Mouse (Mus musculus): Measurements from ENCODE around the gene Ccn6. TPM values are rescaled to one million over a fixed set of nuclear protein-coding genes. Genes with fewer than 3 reads are reported as not detected.

The Ccn6 gene
- polyA plus RNA-seq (2017; shearing (Covaris generic)): under 1 TPM in 1 of 2 experiments, not detected in 1; 0.12 TPM

DNA sequence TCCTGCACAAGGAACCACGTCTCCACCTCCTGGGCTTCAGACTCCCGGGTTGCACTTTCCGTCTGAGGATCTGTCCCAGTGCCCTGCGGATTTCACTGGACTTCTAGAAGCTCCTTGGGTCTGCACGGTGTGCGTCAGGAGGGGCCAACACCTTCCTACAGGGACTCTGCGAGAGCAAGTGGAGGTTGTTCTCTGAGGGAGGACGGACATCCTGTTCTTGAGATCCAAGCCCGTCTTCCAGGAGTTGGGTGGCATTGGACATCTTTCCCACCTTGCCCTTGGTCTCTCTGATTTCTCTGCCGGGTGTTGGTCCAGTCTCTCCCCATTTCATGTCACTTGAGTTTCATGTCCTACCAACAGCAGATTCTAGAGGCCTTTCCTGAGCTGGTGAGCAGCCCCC is at the start of gene Ccn6:
TSS of gene Ccn6 (minus strand) at position 101 of the 400 bp plus-strand sequence.

DNA sequence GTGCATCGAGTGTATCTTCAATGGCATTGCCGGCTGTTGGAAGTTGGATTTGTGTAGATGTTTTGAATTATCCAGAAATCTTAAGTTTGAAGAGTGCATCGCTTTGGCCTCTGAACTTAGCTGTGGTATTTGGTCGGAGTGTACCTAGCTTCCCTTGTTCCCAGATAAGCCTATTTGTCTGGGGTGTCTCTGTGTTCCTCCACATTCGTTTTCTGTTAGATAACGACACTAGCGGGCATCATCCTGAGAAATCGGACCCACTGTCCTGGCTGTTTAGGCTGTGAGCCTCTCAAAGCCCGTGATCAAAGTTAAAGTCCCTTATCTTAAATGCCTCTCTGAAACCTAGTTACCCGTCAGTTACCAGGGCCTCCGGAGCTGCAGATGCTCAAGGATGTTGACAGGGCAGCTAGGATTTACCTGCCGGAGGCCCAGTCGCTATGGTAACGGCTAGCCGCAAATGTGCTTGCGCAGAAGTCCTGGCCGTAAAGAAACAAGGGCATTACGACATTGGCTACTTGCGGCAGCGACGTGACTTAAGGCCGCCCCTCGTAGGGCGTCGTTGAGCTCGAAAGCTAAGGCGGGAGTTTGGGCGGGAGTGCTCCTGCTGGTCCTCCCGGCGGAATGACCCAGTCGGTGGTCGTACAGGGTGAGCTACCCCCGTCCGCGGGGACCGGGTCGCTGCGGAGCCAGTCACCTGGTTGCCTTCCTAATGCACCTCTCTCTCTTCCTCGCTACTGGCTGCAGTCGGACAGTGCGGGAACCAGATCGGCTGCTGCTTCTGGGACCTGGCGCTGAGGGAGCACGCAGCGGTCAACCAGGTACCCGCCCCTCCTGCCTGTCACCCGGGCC is 29.9 kb downstream of the Ccn6 start, which contains the start of the genes Fam229b and Tube1:
TSS of gene Fam229b (minus strand) at position 453 of the 849 bp plus-strand sequence.
TSS of gene Tube1 (plus strand) at position 515 of the 849 bp plus-strand sequence.

Other genes with a start within 250 kb of the Ccn6 start
- gene Lama4, start 198.3 kb downstream of the Ccn6 start, polyA plus RNA-seq (2017; shearing (Covaris generic)): 1 to 10 TPM in 1 of 2 experiments, under 1 TPM in 1; 0.46 to 4.8 TPM
- gene Fam229b, start 29.9 kb downstream of the Ccn6 start, polyA plus RNA-seq (2017; shearing (Covaris generic)): 1 to 10 TPM; 1.8 to 2.8 TPM
- gene Tube1, start 29.8 kb downstream of the Ccn6 start, polyA plus RNA-seq (2017; shearing (Covaris generic)): 1 to 10 TPM; 3.7 to 3.8 TPM
- gene Fyn, start 205.1 kb upstream of the Ccn6 start, polyA plus RNA-seq (2017; shearing (Covaris generic)): 100 to 1,000 TPM; 518 to 540 TPM